Mouse (Mus musculus) heart, embryonic 11.5 days (tissue): ENCODE data around the gene Zfp653. TPM values are rescaled to one million over a fixed set of nuclear protein-coding genes. Genes with fewer than 3 reads are reported as not detected.
A peak's percentile ranks its signal among the peaks of the same experiment; 100 is the strongest.

Experiments
- ATAC-seq: fragments of 200-750 bp; cut with Nextera tagmentation; replicated peaks from 2 replicates; pipeline ENCODE4 v1.8.0; 2017; ENCODE audit warnings: moderate library complexity; ENCODE audit not compliant: insufficient number of reproducible peaks, low FRiP score, low TSS enrichment
- H3K27ac ChIP-seq: fragments of 300-500 bp; sonication (generic); 2 replicates; pipeline ENCODE4 v1.5.1; 2014; ENCODE audit warnings: mild to moderate bottlenecking, low read depth, low read length
- H3K27me3 ChIP-seq: fragments of 300-500 bp; sonication (generic); 2 replicates; pipeline ENCODE4 v1.6.1; 2014; ENCODE audit warnings: mild to moderate bottlenecking, low read length, mixed read lengths; ENCODE audit not compliant: control insufficient read depth, insufficient read depth
- H3K36me3 ChIP-seq: fragments of 300-500 bp; sonication (generic); 2 replicates; pipeline ENCODE4 v1.6.1; 2014; ENCODE audit warnings: mild to moderate bottlenecking, low read length, moderate library complexity, mixed read lengths; ENCODE audit not compliant: control insufficient read depth, insufficient read depth
- H3K4me1 ChIP-seq: fragments of 300-500 bp; sonication (generic); 2 replicates; pipeline ENCODE4 v1.6.1; 2014; ENCODE audit warnings: low read length; ENCODE audit not compliant: control insufficient read depth, insufficient read depth
- H3K4me2 ChIP-seq: fragments of 300-500 bp; sonication (generic); 2 replicates; pipeline ENCODE4 v1.6.1; 2014; ENCODE audit warnings: mild to moderate bottlenecking, moderate library complexity
- H3K4me3 ChIP-seq: fragments of 300-500 bp; sonication (generic); 2 replicates; pipeline ENCODE4 v1.5.1; 2014; ENCODE audit warnings: low read depth, low read length
- H3K9ac ChIP-seq: fragments of 300-500 bp; sonication (generic); 2 replicates; pipeline ENCODE4 v1.6.1; 2014; ENCODE audit warnings: mild to moderate bottlenecking, low read depth, low read length, moderate library complexity
- H3K9me3 ChIP-seq: fragments of 300-500 bp; sonication (generic); replicated peaks from 2 replicates; pipeline ENCODE4 v1.6.1; 2016; ENCODE audit warnings: low read length; ENCODE audit not compliant: control insufficient read depth
- WGBS: fragments of 180-500 bp; shearing (Covaris S2); extraction: QIAGEN DNeasy Blood & Tissue Kit; methylation state at CpG from one replicate; pipeline ENCODE4 v1.1.7; 2014; ENCODE audit not compliant: insufficient replicate concordance; 5-methylcytosine and 5-hydroxymethylcytosine counted together
- polyA plus RNA-seq: library from polyadenylated mRNA; unstranded; fragments of >200 nt; fragmentation: Nextera tagmentation; extraction: Ambion mirVana; gene quantifications from 2 replicates; pipeline ENCODE4 v1.2.1, GENCODE M21; 2014

Gene Zfp653
- polyA plus RNA-seq, 1 experiment from 2014 or later = 6.7 TPM

GRCm38 (mm10) chr9:22098993-22099696, 28.0 kb upstream of the Zfp653 start, which contains the start of gene Cnn1:
Gene Cnn1 (plus strand): TSS chr9:22099216.
- Histone ChIP-seq H3K9me3 (no peaks in the 10 kb centered on the region), H3K4me3 (peak within 1 kb of the TSS; percentile 35), H3K4me2 (peak within 1 kb of the TSS; percentile 65), H3K27ac (peak within 1 kb of the TSS; percentile 83), H3K9ac (peak within 1 kb of the TSS; percentile 56), H3K4me1 (peaks cover 11% of the 10 kb centered on the region; the same call in 1 of the 2 replicates), H3K27me3 (peaks cover 9% of the 10 kb centered on the region; the same call in 1 of the 2 replicates), H3K36me3 (0 out of 2 replicates have a peak, but pooled peaks cover 2% of the 10 kb centered on the region)
- ATAC-seq = peak; percentile 47; the same call in 1 of the 2 replicates
- 3% methylated on average over 14 of the region's 14 CpGs for WGBS

- ATAC-seq = peak; percentile 62
- Histone ChIP-seq H3K27ac (peak overlapping the region; percentile 67; the same call in 1 of the 2 replicates), H3K9me3 (no peaks in the 10 kb centered on the region), H3K4me2 (peak overlapping the region; percentile 86), H3K4me1 (peaks cover 10% of the 10 kb centered on the region; the same call in 1 of the 2 replicates), H3K27me3 (peaks cover 9% of the 10 kb centered on the region; the same call in 1 of the 2 replicates), H3K4me3 (peak overlapping the region; percentile 41), H3K36me3 (no peaks in the 10 kb centered on the region), H3K9ac (peak overlapping the region; percentile 76)
- 1% methylated on average over 24 of the region's 24 CpGs for WGBS
Measured at GRCm38 (mm10) chr9:22095854-22096307, 24.7 kb upstream of the Zfp653 start.

DNA sequence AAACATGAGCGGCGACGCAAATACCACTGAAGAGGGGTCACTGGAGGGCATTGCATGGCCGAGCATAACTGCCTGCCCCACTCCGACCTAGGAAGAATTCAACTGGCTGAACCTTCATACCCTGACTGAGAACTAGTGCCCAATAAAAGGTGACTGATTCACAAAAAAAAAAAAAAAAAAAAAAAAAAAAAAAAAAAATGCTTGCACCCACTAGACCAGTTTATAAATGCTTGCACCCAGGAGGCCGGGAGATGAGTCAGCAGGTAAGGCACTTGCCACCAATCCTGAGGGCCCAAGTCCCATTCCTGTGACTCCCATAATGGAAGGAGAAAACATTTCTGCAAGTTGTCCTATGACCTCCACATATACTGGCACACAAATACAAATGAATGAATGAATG, 21.6 kb upstream of the Zfp653 start:
- WGBS = 85% methylated on average over 6 of the region's 6 CpGs

GRCm38 (mm10) chr9:22089986-22090385, 18.8 kb upstream of the Zfp653 start:
- Histone ChIP-seq H3K27me3 (no peaks in the 10 kb centered on the region), H3K9me3 (no peaks in the 10 kb centered on the region), H3K4me1 (peaks cover 4% of the 10 kb centered on the region; the same call in 1 of the 2 replicates), H3K4me3 (no peak overlapping the region), H3K9ac (no peak overlapping the region), H3K4me2 (no peak overlapping the region), H3K27ac (no peak overlapping the region), H3K36me3 (no peaks in the 10 kb centered on the region)
- 78% methylated on average over 7 of the region's 7 CpGs for WGBS
- ATAC-seq = no peak

More for the DNA sequence above, 21.6 kb upstream of the Zfp653 start:
- Histone ChIP-seq H3K27ac (no peak overlapping the region), H3K27me3 (no peaks in the 10 kb centered on the region), H3K4me2 (no peak overlapping the region), H3K9ac (no peak overlapping the region), H3K4me3 (no peak overlapping the region), H3K9me3 (no peaks in the 10 kb centered on the region), H3K36me3 (no peaks in the 10 kb centered on the region), H3K4me1 (0 out of 2 replicates have a peak, but pooled peaks cover 2% of the 10 kb centered on the region)
- ATAC-seq = no peak

GRCm38 (mm10) chr9:22089281-22089680, 18.1 kb upstream of the Zfp653 start:
- H3K9ac ChIP-seq = no peak overlapping the region
- no peaks in the 10 kb centered on the region for H3K36me3 ChIP-seq
- 98% methylated on average over 7 of the region's 7 CpGs for WGBS
- no peak for ATAC-seq
- H3K4me3 ChIP-seq = no peak overlapping the region
- H3K4me2 ChIP-seq = no peak overlapping the region
- peaks cover 4% of the 10 kb centered on the region; the same call in 1 of the 2 replicates for H3K4me1 ChIP-seq
- no peaks in the 10 kb centered on the region for H3K9me3 ChIP-seq
- H3K27me3 ChIP-seq = no peaks in the 10 kb centered on the region
- H3K27ac ChIP-seq = no peak overlapping the region

- 77% methylated on average over 2 of the region's 2 CpGs for WGBS
- no peaks in the 10 kb centered on the region for H3K27me3 ChIP-seq
Measured at GRCm38 (mm10) chr9:22087034-22087618, 15.9 kb upstream of the Zfp653 start.

DNA sequence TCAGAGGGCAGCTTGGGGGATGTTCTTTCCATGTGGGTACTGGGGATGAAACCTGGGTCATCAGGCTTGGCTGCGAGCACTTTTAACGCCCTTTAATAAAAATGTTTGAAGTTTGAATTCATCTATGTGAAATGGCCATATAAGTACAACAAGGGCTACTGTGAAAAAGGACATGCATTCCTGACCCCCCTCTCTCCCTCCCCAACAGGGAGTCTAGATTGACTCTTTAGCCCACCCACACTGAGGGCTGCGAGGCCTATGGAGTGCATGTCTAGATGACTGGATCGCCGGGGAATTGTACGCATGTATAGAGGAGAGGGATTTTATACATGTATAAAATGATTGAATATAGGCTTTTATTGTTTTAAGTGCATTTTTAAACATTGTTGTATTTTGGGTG, 14.8 kb upstream of the Zfp653 start:
- H3K4me2 ChIP-seq = peak overlapping the region; percentile 85
- ATAC-seq = no peak
- H3K4me3 ChIP-seq = peak overlapping the region; percentile 86
- no peaks in the 10 kb centered on the region for H3K9me3 ChIP-seq
- peaks cover 4% of the 10 kb centered on the region; the same call in 1 of the 2 replicates for H3K4me1 ChIP-seq
- WGBS = 79% methylated on average over 6 of the region's 6 CpGs
- H3K27me3 ChIP-seq = no peaks in the 10 kb centered on the region
- peak overlapping the region; percentile 80; the same call in 1 of the 2 replicates for H3K27ac ChIP-seq
- peak overlapping the region; percentile 83 for H3K9ac ChIP-seq
- H3K36me3 ChIP-seq = 0 out of 2 replicates have a peak, but pooled peaks cover 3% of the 10 kb centered on the region

More at GRCm38 (mm10) chr9:22087034-22087618, 15.9 kb upstream of the Zfp653 start:
- H3K27ac ChIP-seq = no peak overlapping the region
- H3K4me2 ChIP-seq = no peak overlapping the region
- ATAC-seq = no peak
- H3K9ac ChIP-seq = no peak overlapping the region
- no peaks in the 10 kb centered on the region for H3K9me3 ChIP-seq
- peaks cover 4% of the 10 kb centered on the region; the same call in 1 of the 2 replicates for H3K4me1 ChIP-seq
- H3K4me3 ChIP-seq = no peak overlapping the region
- H3K36me3 ChIP-seq = 0 out of 2 replicates have a peak, but pooled peaks cover 3% of the 10 kb centered on the region

- Histone ChIP-seq H3K27ac (peak within 1 kb of the TSS; percentile 80), H3K4me2 (peak within 1 kb of the TSS; percentile 85), H3K27me3 (no peaks in the 10 kb centered on the region), H3K4me1 (peaks cover 4% of the 10 kb centered on the region; the same call in 1 of the 2 replicates), H3K36me3 (peaks cover 5% of the 10 kb centered on the region; the same call in 1 of the 2 replicates), H3K9me3 (no peaks in the 10 kb centered on the region), H3K9ac (peak within 1 kb of the TSS; percentile 84), H3K4me3 (peak within 1 kb of the TSS; percentile 86)
- WGBS = 1% methylated on average over 48 of the region's 48 CpGs
- peak; percentile 97 for ATAC-seq
Measured at GRCm38 (mm10) chr9:22085022-22085834, 14.1 kb upstream of the Zfp653 start, which contains the start of gene Ecsit. Gene Ecsit (minus strand): TSS chr9:22085438.
